Mouse (Mus musculus): ENCODE data around the gene Tmeff1. TPM values are rescaled to one million over a fixed set of nuclear protein-coding genes. Genes with fewer than 3 reads are reported as not detected.
A peak's percentile ranks its signal among the peaks of the same experiment; 100 is the strongest.

Gene Tmeff1
- polyA plus RNA-seq, 1 experiment from 2014 or later = 161 TPM

DNA sequence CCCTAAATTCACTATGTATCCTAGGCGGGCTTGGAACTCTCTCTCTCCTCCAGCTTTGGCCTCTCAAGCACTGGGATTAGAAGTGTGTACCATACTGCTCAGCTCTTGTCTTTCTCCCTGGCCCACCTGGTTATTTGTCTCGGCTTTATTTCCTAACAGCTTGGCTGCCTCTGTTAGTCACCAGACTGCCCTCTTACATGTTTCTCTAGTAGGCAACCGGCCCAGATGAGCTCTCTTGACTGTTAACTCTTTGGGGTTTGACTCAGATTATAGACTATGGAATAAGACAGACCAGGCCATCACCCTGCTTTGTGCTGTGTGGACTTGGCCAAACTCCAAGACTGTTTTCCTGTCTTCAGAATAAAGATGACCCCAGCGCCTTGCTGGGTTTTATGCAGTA lies 6.6 kb upstream of the Tmeff1 start:
- no peak for ATAC-seq (replicated peaks; ENCODE audit: insufficient number of reproducible peaks, low FRiP score, low TSS enrichment, low read depth)
- WGBS = 73% methylated on average over 4 of the region's 4 CpGs
- Histone ChIP-seq H3K9me3 (replicated peaks; ENCODE audit: control insufficient read depth, low read length) (no peaks in the 10 kb centered on the region), H3K4me3 (ENCODE audit: low read depth, low read length) (no peak overlapping the region), H3K4me2 (ENCODE audit: low read depth, low read length) (no peak overlapping the region), H3K36me3 (replicated peaks; ENCODE audit: control insufficient read depth, insufficient read depth, low read depth, low read length) (no peaks in the 10 kb centered on the region), H3K4me1 (ENCODE audit: control insufficient read depth, insufficient read depth, low read length) (no peaks in the 10 kb centered on the region), H3K27me3 (ENCODE audit: control insufficient read depth, insufficient read depth, low read length) (no peaks in the 10 kb centered on the region), H3K9ac (replicated peaks; ENCODE audit: low read length) (no peak overlapping the region), H3K27ac (replicated peaks; ENCODE audit: low read depth, low read length) (no peak overlapping the region)
- DNase-seq (ENCODE audit: low spot score) = no peak

GRCm38 (mm10) chr4:48579475-48580110 lies 5.4 kb upstream of the Tmeff1 start:
- 57% methylated on average over 6 of the region's 6 CpGs for WGBS
- ATAC-seq (replicated peaks; ENCODE audit: insufficient number of reproducible peaks, low FRiP score, low TSS enrichment, low read depth) = no peak

GRCm38 (mm10) chr4:48581201-48581600 lies 3.8 kb upstream of the Tmeff1 start:
- no peaks in the 10 kb centered on the region for H3K4me1 ChIP-seq (ENCODE audit: control insufficient read depth, insufficient read depth, low read length)
- no peak for ATAC-seq (replicated peaks; ENCODE audit: insufficient number of reproducible peaks, low FRiP score, low TSS enrichment, low read depth)
- no peak overlapping the region for H3K4me2 ChIP-seq (ENCODE audit: low read depth, low read length)
- no peak overlapping the region for H3K27ac ChIP-seq (replicated peaks; ENCODE audit: low read depth, low read length)
- H3K4me3 ChIP-seq (ENCODE audit: low read depth, low read length) = no peak overlapping the region
- WGBS = 18% methylated on average over 2 of the region's 2 CpGs
- no peaks in the 10 kb centered on the region for H3K27me3 ChIP-seq (ENCODE audit: control insufficient read depth, insufficient read depth, low read length)
- H3K9ac ChIP-seq (replicated peaks; ENCODE audit: low read length) = no peak overlapping the region
- no peaks in the 10 kb centered on the region for H3K9me3 ChIP-seq (replicated peaks; ENCODE audit: control insufficient read depth, low read length)
- DNase-seq (ENCODE audit: low spot score) = no peak
- no peaks in the 10 kb centered on the region for H3K36me3 ChIP-seq (replicated peaks; ENCODE audit: control insufficient read depth, insufficient read depth, low read depth, low read length)

More at GRCm38 (mm10) chr4:48579475-48580110, 5.4 kb upstream of the Tmeff1 start:
- Histone ChIP-seq H3K36me3 (replicated peaks; ENCODE audit: control insufficient read depth, insufficient read depth, low read depth, low read length) (no peaks in the 10 kb centered on the region), H3K27ac (replicated peaks; ENCODE audit: low read depth, low read length) (no peak overlapping the region), H3K9ac (replicated peaks; ENCODE audit: low read length) (no peak overlapping the region), H3K27me3 (ENCODE audit: control insufficient read depth, insufficient read depth, low read length) (no peaks in the 10 kb centered on the region), H3K9me3 (replicated peaks; ENCODE audit: control insufficient read depth, low read length) (no peaks in the 10 kb centered on the region), H3K4me1 (ENCODE audit: control insufficient read depth, insufficient read depth, low read length) (no peaks in the 10 kb centered on the region), H3K4me3 (ENCODE audit: low read depth, low read length) (no peak overlapping the region), H3K4me2 (ENCODE audit: low read depth, low read length) (no peak overlapping the region)
- no peak for DNase-seq (ENCODE audit: low spot score)

- Histone ChIP-seq H3K9ac (replicated peaks; ENCODE audit: low read length) (no peak overlapping the region), H3K27me3 (ENCODE audit: control insufficient read depth, insufficient read depth, low read length) (no peaks in the 10 kb centered on the region), H3K4me2 (ENCODE audit: low read depth, low read length) (no peak overlapping the region), H3K9me3 (replicated peaks; ENCODE audit: control insufficient read depth, low read length) (no peaks in the 10 kb centered on the region), H3K4me3 (ENCODE audit: low read depth, low read length) (no peak overlapping the region), H3K27ac (replicated peaks; ENCODE audit: low read depth, low read length) (no peak overlapping the region), H3K4me1 (ENCODE audit: control insufficient read depth, insufficient read depth, low read length) (no peaks in the 10 kb centered on the region), H3K36me3 (replicated peaks; ENCODE audit: control insufficient read depth, insufficient read depth, low read depth, low read length) (no peaks in the 10 kb centered on the region)
- DNase-seq (ENCODE audit: low spot score) (no peak), ATAC-seq (replicated peaks; ENCODE audit: insufficient number of reproducible peaks, low FRiP score, low TSS enrichment, low read depth) (no peak)
- 71% methylated on average over 2 of the region's 3 CpGs for WGBS
Observed at GRCm38 (mm10) chr4:48581993-48582392, 3.0 kb upstream of the Tmeff1 start.

DNA sequence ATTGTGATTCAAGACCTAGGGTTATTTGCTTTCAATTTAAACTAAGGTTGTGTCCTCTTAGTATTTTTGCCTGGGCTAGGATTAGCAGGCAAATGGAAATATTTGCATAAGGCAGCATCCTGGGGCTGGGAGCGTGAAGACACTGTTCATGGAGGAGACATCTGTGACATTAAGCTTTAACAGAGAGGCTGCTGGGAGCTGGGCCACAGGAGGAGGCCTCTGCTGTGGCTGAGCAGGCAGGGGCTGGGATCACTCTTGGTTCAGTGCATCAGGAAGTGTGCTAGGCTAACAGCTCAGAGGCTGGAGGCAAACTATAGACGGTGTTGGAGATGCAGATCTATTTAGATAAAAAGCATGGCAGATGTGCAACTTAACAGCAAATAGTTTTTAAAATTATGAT lies 2.0 kb upstream of the Tmeff1 start:
- Histone ChIP-seq H3K36me3 (replicated peaks; ENCODE audit: control insufficient read depth, insufficient read depth, low read depth, low read length) (no peaks in the 10 kb centered on the region), H3K4me2 (ENCODE audit: low read depth, low read length) (no peak overlapping the region), H3K9ac (replicated peaks; ENCODE audit: low read length) (no peak overlapping the region), H3K4me1 (ENCODE audit: control insufficient read depth, insufficient read depth, low read length) (no peaks in the 10 kb centered on the region), H3K27me3 (ENCODE audit: control insufficient read depth, insufficient read depth, low read length) (no peaks in the 10 kb centered on the region), H3K9me3 (replicated peaks; ENCODE audit: control insufficient read depth, low read length) (no peaks in the 10 kb centered on the region), H3K27ac (replicated peaks; ENCODE audit: low read depth, low read length) (no peak overlapping the region), H3K4me3 (ENCODE audit: low read depth, low read length) (no peak overlapping the region)
- DNase-seq (ENCODE audit: low spot score) = no peak
- WGBS = 62% methylated on average over 2 of the region's 2 CpGs
- ATAC-seq (replicated peaks; ENCODE audit: insufficient number of reproducible peaks, low FRiP score, low TSS enrichment, low read depth) = no peak

- Histone ChIP-seq H3K4me2 (ENCODE audit: low read depth, low read length) (peak overlapping the region; percentile 81), H3K27me3 (ENCODE audit: control insufficient read depth, insufficient read depth, low read length) (no peaks in the 10 kb centered on the region), H3K4me1 (ENCODE audit: control insufficient read depth, insufficient read depth, low read length) (no peaks in the 10 kb centered on the region), H3K36me3 (replicated peaks; ENCODE audit: control insufficient read depth, insufficient read depth, low read depth, low read length) (no peaks in the 10 kb centered on the region), H3K4me3 (ENCODE audit: low read depth, low read length) (peak overlapping the region; percentile 94), H3K9me3 (replicated peaks; ENCODE audit: control insufficient read depth, low read length) (no peaks in the 10 kb centered on the region), H3K9ac (replicated peaks; ENCODE audit: low read length) (peak overlapping the region; percentile 99), H3K27ac (replicated peaks; ENCODE audit: low read depth, low read length) (peak overlapping the region; percentile 95)
- WGBS = under 1% methylated on average over 63 of the region's 92 CpGs
- DNase-seq (ENCODE audit: low spot score) (peak; percentile 63), ATAC-seq (replicated peaks; ENCODE audit: insufficient number of reproducible peaks, low FRiP score, low TSS enrichment, low read depth) (peak; percentile 76)
Observed at GRCm38 (mm10) chr4:48585241-48586098, 496 bp downstream of the Tmeff1 start.

- Histone ChIP-seq H3K4me3 (ENCODE audit: low read depth, low read length) (peak overlapping the region; percentile 94), H3K36me3 (replicated peaks; ENCODE audit: control insufficient read depth, insufficient read depth, low read depth, low read length) (no peaks in the 10 kb centered on the region), H3K9me3 (replicated peaks; ENCODE audit: control insufficient read depth, low read length) (no peaks in the 10 kb centered on the region), H3K9ac (replicated peaks; ENCODE audit: low read length) (peak overlapping the region; percentile 99), H3K27ac (replicated peaks; ENCODE audit: low read depth, low read length) (peak overlapping the region; percentile 95), H3K27me3 (ENCODE audit: control insufficient read depth, insufficient read depth, low read length) (no peaks in the 10 kb centered on the region), H3K4me2 (ENCODE audit: low read depth, low read length) (peak overlapping the region; percentile 81), H3K4me1 (ENCODE audit: control insufficient read depth, insufficient read depth, low read length) (no peaks in the 10 kb centered on the region)
- ATAC-seq (replicated peaks; ENCODE audit: insufficient number of reproducible peaks, low FRiP score, low TSS enrichment, low read depth) (peak; percentile 54), DNase-seq (ENCODE audit: low spot score) (peak; percentile 68)
- WGBS = 0% methylated on average over 12 of the region's 12 CpGs
Observed at GRCm38 (mm10) chr4:48586099-48586821, 1.3 kb downstream of the Tmeff1 start.

Data from embryonic facial prominence, embryonic 11.5 days (tissue).